Mouse (Mus musculus) forebrain, embryonic 10.5 days (tissue): ENCODE measurements around the gene Trpv1. TPM values are rescaled to one million over a fixed set of nuclear protein-coding genes. Genes with fewer than 3 reads are reported as not detected.

ENCODE experiments used
- polyA plus RNA-seq: library from polyadenylated mRNA; unstranded; fragments of >200 nt; fragmentation: Nextera tagmentation; extraction: Ambion mirVana; gene quantifications from 2 replicates; pipeline ENCODE4 v1.2.1, GENCODE M21; 2016

Gene Trpv1
- polyA plus RNA-seq, 1 experiment from 2014 or later, result not detected

Other genes starting within 250 kb of the Trpv1 start
- gene P2rx1, start 235.2 kb upstream of the Trpv1 start, polyA plus RNA-seq, result 1.4 TPM in 2 replicates
- 4.6 and 5.4 TPM in 2 replicates for gene Camkk1, start 215.3 kb upstream of the Trpv1 start, polyA plus RNA-seq
- gene Ncbp3, start 186.5 kb upstream of the Trpv1 start, polyA plus RNA-seq, result 12.1 and 13.9 TPM in 2 replicates
- 0.45 and 0.54 TPM in 2 replicates for gene Itgae, start 143.7 kb upstream of the Trpv1 start, polyA plus RNA-seq
- gene Haspin, start 96.0 kb upstream of the Trpv1 start, polyA plus RNA-seq, result 25.3 and 28.6 TPM in 2 replicates
- 0.10 and 0.24 TPM in 2 replicates for gene P2rx5, start 73.9 kb upstream of the Trpv1 start, polyA plus RNA-seq
- gene Emc6, start 57.3 kb upstream of the Trpv1 start, polyA plus RNA-seq, result 135 and 138 TPM in 2 replicates
- 143 TPM in 2 replicates for gene Tax1bp3, start 57.2 kb upstream of the Trpv1 start, polyA plus RNA-seq
- 14.8 and 16.1 TPM in 2 replicates for gene Ctns, start 35.2 kb upstream of the Trpv1 start, polyA plus RNA-seq
- 0.69 and 0.81 TPM in 2 replicates for gene Shpk, start 34.8 kb upstream of the Trpv1 start, polyA plus RNA-seq
- gene Trpv3, start 33.1 kb downstream of the Trpv1 start, polyA plus RNA-seq, result 0.02 TPM in 1 of 2 replicates, not detected in the other
- gene Aspa, start 95.3 kb downstream of the Trpv1 start, polyA plus RNA-seq, result 0.12 and 0.14 TPM in 2 replicates
- not detected in 2 replicates for gene Gm49340, start 95.4 kb downstream of the Trpv1 start, polyA plus RNA-seq
- gene Spata22, start 95.4 kb downstream of the Trpv1 start, polyA plus RNA-seq, result not detected in 2 replicates
- gene Olfr20, start 116.5 kb downstream of the Trpv1 start, polyA plus RNA-seq, result not detected in 2 replicates
- gene Olfr376, start 137.0 kb downstream of the Trpv1 start, polyA plus RNA-seq, result not detected in 2 replicates
- not detected in 2 replicates for gene Olfr1, start 165.3 kb downstream of the Trpv1 start, polyA plus RNA-seq
- not detected in 2 replicates for gene Olfr378, start 194.2 kb downstream of the Trpv1 start, polyA plus RNA-seq
- gene Olfr380, start 223.2 kb downstream of the Trpv1 start, polyA plus RNA-seq, result not detected in 2 replicates